Mouse (Mus musculus): ENCODE data around the gene Cyb5b.
"Not testable (repeated sequence)": the region's sequence is repeated elsewhere in the genome, so short reads cannot be mapped to it uniquely, and the experiment has no call there.

The Cyb5b gene

GRCm38 (mm10) chr8:107150404-107151157 is at the start of gene Cyb5b:
TSS of gene Cyb5b (plus strand) at chr8:107150640.
- DNase-seq (ENCODE audit: low read depth): peak; percentile 94

- peak; percentile 82 for DNase-seq (ENCODE audit: low read depth)
Measured at GRCm38 (mm10) chr8:107104547-107104946, 45.9 kb upstream of the Cyb5b start.

- DNase-seq (ENCODE audit: low read depth): not testable (repeated sequence)
Measured at GRCm38 (mm10) chr8:107108089-107108488, 42.4 kb upstream of the Cyb5b start.

GRCm38 (mm10) chr8:107108978-107109720 is 41.3 kb upstream of the Cyb5b start:
- DNase-seq (ENCODE audit: low read depth): no peak

GRCm38 (mm10) chr8:107109816-107110435 is 40.5 kb upstream of the Cyb5b start:
- DNase-seq (ENCODE audit: low read depth): peak; percentile 46

GRCm38 (mm10) chr8:107110629-107111330 is 39.7 kb upstream of the Cyb5b start:
- DNase-seq (ENCODE audit: low read depth): no peak

- no peak for DNase-seq (ENCODE audit: low read depth)
Measured at GRCm38 (mm10) chr8:107111340-107112105, 38.9 kb upstream of the Cyb5b start.

- no peak for DNase-seq (ENCODE audit: low read depth)
Measured at GRCm38 (mm10) chr8:107113209-107113608, 37.2 kb upstream of the Cyb5b start.

GRCm38 (mm10) chr8:107114150-107115007 is 36.1 kb upstream of the Cyb5b start:
- DNase-seq (ENCODE audit: low read depth): peak; percentile 76

GRCm38 (mm10) chr8:107115008-107115320 is 35.5 kb upstream of the Cyb5b start:
- no peak for DNase-seq (ENCODE audit: low read depth)

- peak; percentile 87 for DNase-seq (ENCODE audit: low read depth)
Measured at GRCm38 (mm10) chr8:107116023-107116422, 34.4 kb upstream of the Cyb5b start.

- DNase-seq (ENCODE audit: low read depth): no peak
Measured at GRCm38 (mm10) chr8:107117019-107117418, 33.4 kb upstream of the Cyb5b start.

GRCm38 (mm10) chr8:107118803-107119233 is 31.6 kb upstream of the Cyb5b start:
- peak; percentile 75 for DNase-seq (ENCODE audit: low read depth)

- DNase-seq (ENCODE audit: low read depth): no peak
Measured at GRCm38 (mm10) chr8:107119412-107119811, 31.0 kb upstream of the Cyb5b start.

- DNase-seq (ENCODE audit: low read depth): peak; percentile 32
Measured at GRCm38 (mm10) chr8:107120806-107121205, 29.6 kb upstream of the Cyb5b start.

GRCm38 (mm10) chr8:107121681-107122291 is 28.7 kb upstream of the Cyb5b start:
- DNase-seq (ENCODE audit: low read depth): no peak

- DNase-seq (ENCODE audit: low read depth): no peak
Measured at GRCm38 (mm10) chr8:107123063-107123614, 27.3 kb upstream of the Cyb5b start.

- DNase-seq (ENCODE audit: low read depth): no peak
Measured at GRCm38 (mm10) chr8:107124343-107124742, 26.1 kb upstream of the Cyb5b start.

GRCm38 (mm10) chr8:107129171-107130025 is 21.0 kb upstream of the Cyb5b start:
- DNase-seq (ENCODE audit: low read depth): no peak

Measured in induced T-regulatory cell, adult 2 months (primary cell).